Mouse (Mus musculus) C2C12 (cell line): Measurements from ENCODE around the gene Myo9b. TPM values are rescaled to one million over a fixed set of nuclear protein-coding genes. Genes with fewer than 3 reads are reported as not detected.
"Not testable (repeated sequence)": the region's sequence is repeated elsewhere in the genome, so short reads cannot be mapped to it uniquely, and the experiment has no call there.

Experiments
- H3K27me3 ChIP-seq: one replicate; pipeline ENCODE4 v1.6.1; 2011; ENCODE audit not compliant: control insufficient read depth, insufficient read depth, insufficient read length
- H3K36me3 ChIP-seq: one replicate; pipeline ENCODE4 v1.6.1; 2011; ENCODE audit not compliant: control insufficient read depth, insufficient read depth
- H3K4me3 ChIP-seq: one replicate; pipeline ENCODE4 v1.5.1; 2011; ENCODE audit warnings: mild to moderate bottlenecking, control low read depth; ENCODE audit not compliant: poor library complexity, insufficient read depth, severe bottlenecking
- H3K79me2 ChIP-seq: one replicate; pipeline ENCODE4 v1.6.1; 2011; ENCODE audit not compliant: control insufficient read depth, insufficient read depth
- H3K79me3 ChIP-seq: one replicate; pipeline ENCODE4 v1.6.1; 2011; ENCODE audit warnings: low read depth, control low read depth
- H3ac ChIP-seq: one replicate; pipeline ENCODE3; 2011; ENCODE audit warnings: low read depth; ENCODE audit not compliant: control insufficient read depth, insufficient read length
- CEBPB ChIP-seq: IDR thresholded peaks from one replicate; pipeline ENCODE4 v1.6.1; 2011; ENCODE audit warnings: low read depth, mild to moderate bottlenecking, control low read depth, moderate library complexity
- CTCF ChIP-seq: IDR thresholded peaks from one replicate; pipeline ENCODE4 v1.5.1; 2011; ENCODE audit not compliant: control insufficient read depth, insufficient read depth, insufficient read length
- FOSL1 ChIP-seq: IDR thresholded peaks from one replicate; pipeline ENCODE4 v1.8.0; 2011; ENCODE audit warnings: mild to moderate bottlenecking, low read length; ENCODE audit not compliant: poor library complexity, insufficient read depth, severe bottlenecking
- MAX ChIP-seq: IDR thresholded peaks from one replicate; pipeline ENCODE4 v1.6.1; 2011; ENCODE audit warnings: mild to moderate bottlenecking, control low read depth
- MYOD1 ChIP-seq: IDR thresholded peaks from one replicate; pipeline ENCODE4 v1.6.1; 2011; ENCODE audit warnings: low read depth; ENCODE audit not compliant: control insufficient read depth, insufficient read length
- MYOG ChIP-seq: IDR thresholded peaks from one replicate; pipeline ENCODE4 v1.6.1; 2011; ENCODE audit not compliant: control insufficient read depth, insufficient read length; ENCODE audit errors: extremely low read depth
- USF1 ChIP-seq: IDR thresholded peaks from one replicate; pipeline ENCODE4 v1.6.1; 2011; ENCODE audit warnings: low read depth, mild to moderate bottlenecking, control low read depth, moderate library complexity
- polyA plus RNA-seq: library from polyadenylated mRNA; unstranded; fragments of >200 nt; fragmentation: generic; extraction: Trizol; gene quantifications from one replicate; pipeline ENCODE4 v1.2.1, GENCODE M21; 2012; ENCODE audit warnings: missing spikeins

The Myo9b gene
- polyA plus RNA-seq, 1 experiment: 53.6 TPM

DNA sequence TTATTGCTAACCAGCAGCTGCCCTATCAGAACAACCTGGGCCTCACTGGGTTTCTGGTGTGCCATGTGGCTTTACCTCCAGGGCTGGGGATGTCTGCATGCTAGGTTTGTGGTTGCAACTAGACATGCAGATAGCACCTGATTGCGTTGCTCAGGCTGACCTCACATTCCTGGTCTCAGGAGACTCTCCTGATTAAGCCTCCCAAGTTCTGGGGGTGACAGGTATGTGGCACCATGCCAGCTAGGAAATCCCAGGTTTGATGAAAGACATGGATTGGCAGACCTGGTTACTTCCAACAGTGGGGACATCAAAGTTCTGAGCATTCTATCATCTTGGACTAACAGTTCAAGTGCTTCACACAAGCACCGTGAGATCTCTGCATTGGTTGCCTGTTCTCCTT, 4.8 kb upstream of the Myo9b start:
- H3K36me3 ChIP-seq: no peaks in the 10 kb centered on the region

DNA sequence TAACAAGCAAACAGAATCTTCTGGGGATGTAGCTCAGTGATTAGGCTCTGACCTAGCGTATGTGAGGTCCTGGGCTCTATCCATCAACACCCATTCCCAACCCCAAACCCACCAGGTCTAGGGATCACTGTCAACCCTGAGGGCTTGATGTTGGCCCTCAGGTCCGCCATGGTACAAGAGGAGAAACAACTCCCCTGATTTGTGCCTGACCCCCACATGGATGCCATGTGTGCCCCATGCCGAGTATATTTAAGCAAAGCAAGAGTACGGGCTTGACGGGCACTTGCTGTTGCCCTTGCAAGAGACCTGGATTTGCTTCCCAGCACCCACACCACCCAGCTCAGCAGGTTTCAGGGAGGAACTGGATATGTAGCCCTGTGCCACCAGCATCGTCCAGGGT, 4.2 kb upstream of the Myo9b start:
- Histone ChIP-seq H3K79me2 (peaks cover 39% of the 10 kb centered on the region), H3K79me3 (peaks cover 19% of the 10 kb centered on the region)
- H3K36me3 ChIP-seq, H3ac ChIP-seq, H3K4me3 ChIP-seq, H3K27me3 ChIP-seq: not testable (repeated sequence)

More for the DNA sequence above, 4.8 kb upstream of the Myo9b start:
- H3K79me2 ChIP-seq: peaks cover 33% of the 10 kb centered on the region
- TF ChIP-seq CEBPB: no peak
- no peak for TF ChIP-seq USF1
- no peak for TF ChIP-seq MYOD1
- no peak for TF ChIP-seq MAX
- TF ChIP-seq MYOG: no peak
- no peak for TF ChIP-seq CTCF
- no peak for TF ChIP-seq FOSL1
- peaks cover 18% of the 10 kb centered on the region for H3K79me3 ChIP-seq
- no peak overlapping the region for H3ac ChIP-seq
- H3K4me3 ChIP-seq: no peak overlapping the region
- no peaks in the 10 kb centered on the region for H3K27me3 ChIP-seq

GRCm38 (mm10) chr8:71271630-71272029, 884 bp upstream of the Myo9b start:
- Histone ChIP-seq H3K79me3 (peaks cover 46% of the 10 kb centered on the region), H3K79me2 (peaks cover 72% of the 10 kb centered on the region), H3K27me3 (no peaks in the 10 kb centered on the region), H3K36me3 (peaks cover 14% of the 10 kb centered on the region), H3K4me3 (peak overlapping the region; percentile 75), H3ac (peak overlapping the region; percentile 89)
- TF ChIP-seq CEBPB (no peak), CTCF (no peak), MYOD1 (no peak), MAX (no peak), MYOG (no peak), USF1 (no peak), FOSL1 (no peak)

- peak overlapping the region; percentile 89 for H3ac ChIP-seq
- no peaks in the 10 kb centered on the region for H3K27me3 ChIP-seq
- peaks cover 60% of the 10 kb centered on the region for H3K79me3 ChIP-seq
- H3K36me3 ChIP-seq: peaks cover 14% of the 10 kb centered on the region
- TF ChIP-seq MYOG (no peak), MYOD1 (no peak), FOSL1 (no peak), USF1 (no peak), CTCF (no peak), MAX (no peak), CEBPB (no peak)
- H3K4me3 ChIP-seq: peak overlapping the region; percentile 80
- H3K79me2 ChIP-seq: peaks cover 82% of the 10 kb centered on the region
Observed at GRCm38 (mm10) chr8:71273151-71273510, 617 bp downstream of the Myo9b start.

DNA sequence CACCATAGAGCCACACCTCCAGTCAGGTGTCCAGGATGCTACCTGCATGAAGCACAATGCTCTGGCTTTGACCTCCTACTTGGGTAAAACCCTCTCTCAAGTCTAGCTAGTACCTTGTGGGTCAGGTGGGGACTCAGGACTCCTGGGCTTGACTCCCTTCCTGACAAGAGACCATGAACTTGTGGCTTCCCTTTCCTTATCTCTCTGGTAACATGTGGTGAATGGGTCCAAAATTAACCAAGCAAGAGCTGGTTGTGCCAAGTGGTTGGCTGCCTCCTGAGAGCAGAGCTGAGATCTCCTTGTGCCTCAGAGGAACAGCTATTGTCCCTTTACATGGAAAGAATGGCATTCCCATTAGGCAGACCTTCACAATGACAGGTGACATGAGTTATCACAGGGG, 2.0 kb downstream of the Myo9b start:
- TF ChIP-seq CTCF: no peak
- TF ChIP-seq USF1: no peak
- no peak for TF ChIP-seq MYOG
- no peak for TF ChIP-seq MAX
- no peak for TF ChIP-seq MYOD1
- no peak for TF ChIP-seq CEBPB
- TF ChIP-seq FOSL1: no peak
- Histone ChIP-seq H3K4me3 (no peak overlapping the region), H3K79me3 (peaks cover 64% of the 10 kb centered on the region), H3K27me3 (no peaks in the 10 kb centered on the region), H3ac (no peak overlapping the region), H3K79me2 (peaks cover 90% of the 10 kb centered on the region), H3K36me3 (peaks cover 14% of the 10 kb centered on the region)

- Histone ChIP-seq H3K27me3 (no peaks in the 10 kb centered on the region), H3K36me3 (peaks cover 14% of the 10 kb centered on the region), H3K79me2 (peaks cover 90% of the 10 kb centered on the region), H3K79me3 (peaks cover 70% of the 10 kb centered on the region), H3ac (no peak overlapping the region), H3K4me3 (no peak overlapping the region)
- TF ChIP-seq MAX (no peak), CEBPB (no peak), FOSL1 (no peak), MYOD1 (no peak), USF1 (no peak), CTCF (no peak), MYOG (no peak)
Observed at GRCm38 (mm10) chr8:71276166-71276565, 3.7 kb downstream of the Myo9b start.

- peaks cover 97% of the 10 kb centered on the region for H3K79me2 ChIP-seq
- H3ac ChIP-seq, H3K27me3 ChIP-seq, H3K4me3 ChIP-seq, H3K36me3 ChIP-seq: not testable (repeated sequence)
- peaks cover 76% of the 10 kb centered on the region for H3K79me3 ChIP-seq
Observed at GRCm38 (mm10) chr8:71279409-71279808, 6.9 kb downstream of the Myo9b start.

GRCm38 (mm10) chr8:71281731-71282130, 9.2 kb downstream of the Myo9b start:
- Histone ChIP-seq H3K79me2 (peaks cover 97% of the 10 kb centered on the region), H3K79me3 (peaks cover 77% of the 10 kb centered on the region)
- not testable (repeated sequence) for H3ac ChIP-seq, H3K4me3 ChIP-seq, H3K27me3 ChIP-seq, H3K36me3 ChIP-seq
